Mouse (Mus musculus): ENCODE measurements around the gene Epas1. TPM values are rescaled to one million over a fixed set of nuclear protein-coding genes. Genes with fewer than 3 reads are reported as not detected.

Gene Epas1
- polyA plus RNA-seq, 1 experiment: 3.0 TPM

DNA sequence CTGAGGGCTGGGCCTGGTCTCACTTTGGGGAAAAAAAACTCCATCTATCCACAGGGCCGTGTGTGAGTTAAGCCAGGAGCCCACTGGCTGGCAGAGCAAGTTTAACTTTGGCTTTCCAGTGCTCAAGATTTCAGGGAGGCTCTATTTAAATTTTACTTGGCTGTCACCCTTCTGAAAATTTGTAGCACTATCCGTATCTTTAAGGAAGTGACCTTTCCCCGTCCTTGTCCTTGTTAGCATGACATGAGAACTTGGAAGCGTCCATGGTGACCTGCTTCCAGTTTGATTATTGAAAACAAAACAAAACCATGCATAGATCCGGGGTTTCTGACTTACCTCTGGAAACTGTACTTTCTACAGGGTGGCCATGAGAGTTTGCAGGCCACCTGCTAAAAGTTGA lies 17.3 kb downstream of the Epas1 start:
- Histone ChIP-seq H3K27ac (ENCODE audit: insufficient read depth, low read length) (no peak overlapping the region), H3K4me3 (ENCODE audit: insufficient read depth, low read length) (no peak overlapping the region), H3K4me1 (ENCODE audit: control insufficient read depth, insufficient read depth, low read length) (peaks cover 6% of the 10 kb centered on the region)
- no peak for TF ChIP-seq CTCF (IDR thresholded peaks at IDR 0.05; ENCODE audit: borderline replicate concordance, insufficient read depth, low read length)
- TF ChIP-seq POLR2A (IDR thresholded peaks at IDR 0.05; ENCODE audit: low read depth, low read length): no peak

DNA sequence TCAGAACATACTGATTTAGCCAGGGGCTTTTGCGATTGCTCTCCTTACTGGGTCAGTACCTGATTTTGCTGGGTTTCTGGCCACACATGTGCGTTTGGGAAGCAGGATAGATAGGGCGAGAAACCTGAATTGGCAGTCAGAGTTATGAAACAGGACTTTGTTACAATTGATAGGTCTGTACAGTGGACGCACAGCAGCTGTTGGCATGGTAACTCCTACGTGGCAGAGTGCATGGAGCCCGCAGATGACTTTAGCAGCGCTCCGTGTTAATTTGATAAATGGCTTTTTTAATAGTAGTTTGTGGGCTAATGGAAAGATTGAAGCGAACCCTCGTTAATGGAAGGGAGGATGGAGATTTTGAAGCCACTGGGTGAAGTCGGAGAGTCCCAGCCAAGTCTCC lies 18.5 kb downstream of the Epas1 start:
- Histone ChIP-seq H3K4me1 (ENCODE audit: control insufficient read depth, insufficient read depth, low read length) (peaks cover 6% of the 10 kb centered on the region), H3K4me3 (ENCODE audit: insufficient read depth, low read length) (no peak overlapping the region), H3K27ac (ENCODE audit: insufficient read depth, low read length) (no peak overlapping the region)
- no peak for TF ChIP-seq POLR2A (IDR thresholded peaks at IDR 0.05; ENCODE audit: low read depth, low read length)
- no peak for TF ChIP-seq CTCF (IDR thresholded peaks at IDR 0.05; ENCODE audit: borderline replicate concordance, insufficient read depth, low read length)

DNA sequence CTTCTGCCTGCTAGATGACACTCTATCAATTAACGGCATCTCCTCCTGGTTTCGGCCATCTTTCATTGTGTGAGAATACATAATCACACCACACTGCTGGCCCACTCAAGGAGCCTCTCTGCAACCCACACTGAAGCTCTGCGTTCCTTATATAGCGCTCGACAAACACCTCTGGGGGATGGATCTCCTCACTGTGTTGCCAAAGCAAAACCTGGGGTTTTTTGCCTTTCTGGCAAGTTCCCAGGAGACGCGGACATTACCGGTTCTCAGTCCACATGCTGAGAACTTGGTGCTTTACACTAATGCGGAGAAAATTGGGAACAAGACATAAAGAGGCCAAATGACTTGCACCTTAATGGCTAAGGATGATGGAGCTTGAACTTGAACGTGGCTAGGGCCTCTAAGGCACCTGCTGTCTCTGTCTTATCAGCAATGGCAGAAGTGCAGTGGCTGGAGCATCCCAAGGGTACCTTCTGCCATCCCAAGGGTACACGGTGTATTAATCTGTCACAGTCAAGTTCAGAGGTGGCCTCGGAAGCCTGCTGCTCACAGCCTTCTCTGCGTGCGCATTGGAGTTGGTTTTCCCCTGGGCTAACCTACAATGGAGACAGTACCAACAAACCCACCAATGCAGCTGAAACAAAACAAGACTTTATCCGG lies 19.6 kb downstream of the Epas1 start:
- Histone ChIP-seq H3K27ac (ENCODE audit: insufficient read depth, low read length) (no peak overlapping the region), H3K4me3 (ENCODE audit: insufficient read depth, low read length) (no peak overlapping the region), H3K4me1 (ENCODE audit: control insufficient read depth, insufficient read depth, low read length) (peaks cover 6% of the 10 kb centered on the region)
- TF ChIP-seq CTCF (IDR thresholded peaks at IDR 0.05; ENCODE audit: borderline replicate concordance, insufficient read depth, low read length) (no peak), POLR2A (IDR thresholded peaks at IDR 0.05; ENCODE audit: low read depth, low read length) (no peak)

DNA sequence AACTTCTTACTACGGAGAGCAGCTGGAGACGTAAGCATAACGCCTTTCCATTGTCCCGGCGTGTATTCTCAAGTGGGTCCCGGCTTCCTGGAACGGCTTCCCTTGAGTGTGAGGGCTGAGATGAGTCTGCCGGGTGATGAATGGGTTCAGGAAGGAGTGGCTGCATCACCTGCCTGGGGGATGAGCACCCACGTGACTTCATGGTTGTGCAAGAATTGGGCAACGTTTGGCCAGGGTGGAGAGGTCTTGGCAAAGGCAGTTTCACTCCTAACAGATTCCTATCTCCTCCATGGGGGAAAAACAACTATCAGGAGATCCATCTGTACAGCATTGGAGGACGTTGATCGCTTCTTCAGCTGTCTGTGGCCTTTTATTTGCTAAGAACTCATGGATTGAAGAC lies 23.0 kb downstream of the Epas1 start:
- TF ChIP-seq POLR2A (IDR thresholded peaks at IDR 0.05; ENCODE audit: low read depth, low read length) (no peak), CTCF (IDR thresholded peaks at IDR 0.05; ENCODE audit: borderline replicate concordance, insufficient read depth, low read length) (no peak)

DNA sequence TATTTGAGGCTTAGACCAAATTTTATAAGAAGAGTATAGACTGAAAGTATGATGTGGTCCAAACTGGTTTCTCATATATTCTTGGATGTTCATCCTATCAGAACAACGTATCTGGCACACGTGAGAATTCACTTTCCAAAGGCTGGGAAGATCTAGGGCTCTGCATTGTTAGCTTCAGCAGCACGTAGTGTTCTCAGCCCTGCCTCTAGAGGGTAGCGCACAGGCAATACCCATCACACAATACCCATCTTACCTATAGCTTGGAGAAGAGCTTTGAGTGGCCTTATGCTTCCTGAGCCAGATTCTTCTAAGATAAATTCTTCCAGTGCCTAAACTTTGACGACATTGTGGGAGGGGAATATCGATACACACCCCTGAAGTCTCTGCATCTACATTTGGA lies 24.6 kb downstream of the Epas1 start:
- no peak for TF ChIP-seq CTCF (IDR thresholded peaks at IDR 0.05; ENCODE audit: borderline replicate concordance, insufficient read depth, low read length)
- TF ChIP-seq POLR2A (IDR thresholded peaks at IDR 0.05; ENCODE audit: low read depth, low read length): no peak
- Histone ChIP-seq H3K4me1 (ENCODE audit: control insufficient read depth, insufficient read depth, low read length) (no peaks in the 10 kb centered on the region), H3K4me3 (ENCODE audit: insufficient read depth, low read length) (no peak overlapping the region), H3K27ac (ENCODE audit: insufficient read depth, low read length) (no peak overlapping the region)

More for the DNA sequence above, 23.0 kb downstream of the Epas1 start:
- no peak overlapping the region for H3K27ac ChIP-seq (ENCODE audit: insufficient read depth, low read length)
- no peaks in the 10 kb centered on the region for H3K4me1 ChIP-seq (ENCODE audit: control insufficient read depth, insufficient read depth, low read length)
- H3K4me3 ChIP-seq (ENCODE audit: insufficient read depth, low read length): no peak overlapping the region

DNA sequence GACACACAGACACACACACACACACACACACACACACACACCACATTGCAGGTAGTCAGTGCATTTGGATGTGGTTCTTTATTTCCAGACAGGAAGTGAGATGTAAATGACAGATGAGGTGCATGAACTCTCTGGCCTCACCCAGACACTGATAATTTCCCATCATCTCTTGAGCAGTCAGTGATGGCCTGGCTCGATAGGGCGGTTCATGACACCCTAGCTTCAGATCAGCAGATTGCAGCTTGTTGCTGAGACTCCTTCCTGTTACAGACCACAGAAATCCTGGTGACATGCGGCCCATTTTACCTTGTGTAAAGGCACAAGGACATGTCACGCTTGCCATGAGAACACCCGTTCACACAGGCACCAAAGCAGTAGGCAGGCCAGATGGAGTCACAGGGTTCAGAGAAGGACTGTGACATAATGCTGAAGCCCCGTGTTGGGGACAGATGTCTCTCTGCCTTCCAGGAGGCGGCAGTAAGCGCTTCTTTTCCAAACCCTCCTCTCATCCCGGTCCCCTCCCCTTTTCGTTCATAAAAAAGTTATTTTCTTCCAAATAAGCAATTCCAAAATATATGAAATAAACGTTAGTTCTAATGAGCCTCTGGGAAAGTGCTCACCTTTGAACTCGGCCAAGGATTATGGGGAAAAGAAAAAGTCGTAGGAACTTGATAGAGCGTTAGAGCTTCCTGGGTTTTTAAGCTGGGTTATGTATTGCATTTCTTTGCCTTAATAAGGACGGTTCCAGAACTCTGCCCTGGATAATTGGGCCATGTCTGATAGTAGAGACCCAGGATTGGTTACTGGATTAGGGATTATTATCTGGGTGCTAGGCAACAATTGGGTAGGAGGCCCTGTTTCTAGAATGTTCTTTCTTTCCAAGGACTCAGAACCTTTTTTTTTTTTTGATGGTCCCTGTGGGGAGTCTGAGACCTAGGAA lies 26.0 kb downstream of the Epas1 start:
- TF ChIP-seq POLR2A (IDR thresholded peaks at IDR 0.05; ENCODE audit: low read depth, low read length) (no peak), CTCF (IDR thresholded peaks at IDR 0.05; ENCODE audit: borderline replicate concordance, insufficient read depth, low read length) (no peak)
- Histone ChIP-seq H3K4me3 (ENCODE audit: insufficient read depth, low read length) (no peak overlapping the region), H3K4me1 (ENCODE audit: control insufficient read depth, insufficient read depth, low read length) (peaks cover 6% of the 10 kb centered on the region), H3K27ac (ENCODE audit: insufficient read depth, low read length) (no peak overlapping the region)

DNA sequence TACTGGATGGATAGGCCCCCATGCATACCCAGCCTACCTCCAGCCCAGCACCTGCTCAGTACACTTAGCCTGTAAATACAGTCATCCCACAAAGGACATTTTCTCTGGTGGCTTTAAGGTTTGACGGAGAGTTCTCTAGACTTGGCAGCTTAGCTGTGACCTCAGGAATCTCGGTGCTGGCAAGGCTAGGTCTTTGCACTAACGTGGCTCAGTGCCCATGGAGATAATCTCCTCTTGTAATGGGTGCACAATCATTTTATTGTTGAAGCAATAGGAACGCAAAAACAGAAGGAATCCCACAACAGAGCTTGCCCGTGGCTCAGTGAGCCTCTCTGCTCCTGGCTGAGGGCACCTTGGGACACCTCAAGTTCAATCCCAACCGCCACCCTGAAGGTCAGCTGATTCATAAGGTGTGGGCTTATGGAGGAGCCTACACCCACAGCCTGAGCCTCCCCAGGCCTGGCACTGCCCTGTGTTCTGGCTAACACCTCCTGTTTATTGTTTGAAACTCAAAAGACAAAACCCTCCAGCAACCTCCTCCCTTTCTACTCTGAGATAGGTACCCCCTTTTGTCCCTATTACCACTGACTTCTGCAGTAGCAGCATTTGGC lies 27.3 kb downstream of the Epas1 start:
- Histone ChIP-seq H3K4me3 (ENCODE audit: insufficient read depth, low read length) (no peak overlapping the region), H3K4me1 (ENCODE audit: control insufficient read depth, insufficient read depth, low read length) (peaks cover 18% of the 10 kb centered on the region), H3K27ac (ENCODE audit: insufficient read depth, low read length) (no peak overlapping the region)
- no peak for TF ChIP-seq CTCF (IDR thresholded peaks at IDR 0.05; ENCODE audit: borderline replicate concordance, insufficient read depth, low read length)
- TF ChIP-seq POLR2A (IDR thresholded peaks at IDR 0.05; ENCODE audit: low read depth, low read length): no peak

DNA sequence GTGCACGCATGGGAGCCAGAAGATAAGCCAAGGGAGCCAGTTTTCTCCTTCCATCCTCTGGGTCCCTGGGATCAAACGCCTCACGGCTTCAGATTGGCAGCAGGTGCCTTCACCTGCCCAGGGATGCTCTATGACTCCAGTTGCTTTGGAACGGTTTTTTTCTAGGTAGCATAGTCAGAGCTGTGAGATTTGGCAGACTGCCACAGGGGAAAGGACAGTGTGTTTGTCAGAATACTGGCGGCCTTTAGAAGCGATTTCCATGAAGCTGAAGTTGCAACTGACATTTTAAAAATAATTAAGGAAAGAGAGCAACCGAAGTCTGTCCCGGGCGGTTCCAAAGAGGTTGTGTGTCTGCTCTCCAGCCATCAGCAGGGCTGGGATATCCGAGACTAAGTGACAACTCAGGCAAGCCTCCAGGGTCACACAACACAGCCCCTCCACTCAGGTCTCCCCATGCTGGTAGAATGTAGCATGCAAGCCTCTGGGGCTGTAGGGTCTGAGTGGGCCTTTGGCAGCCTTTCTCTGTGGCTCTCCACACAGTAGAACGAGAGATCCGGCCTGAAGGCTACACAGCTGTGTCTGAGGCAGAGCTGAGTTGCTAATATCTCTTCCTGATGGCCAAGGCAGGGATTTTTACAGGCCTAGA lies 28.4 kb downstream of the Epas1 start:
- TF ChIP-seq CTCF (IDR thresholded peaks at IDR 0.05; ENCODE audit: borderline replicate concordance, insufficient read depth, low read length) (no peak), POLR2A (IDR thresholded peaks at IDR 0.05; ENCODE audit: low read depth, low read length) (no peak)
- Histone ChIP-seq H3K27ac (ENCODE audit: insufficient read depth, low read length) (no peak overlapping the region), H3K4me3 (ENCODE audit: insufficient read depth, low read length) (no peak overlapping the region), H3K4me1 (ENCODE audit: control insufficient read depth, insufficient read depth, low read length) (peaks cover 20% of the 10 kb centered on the region)

DNA sequence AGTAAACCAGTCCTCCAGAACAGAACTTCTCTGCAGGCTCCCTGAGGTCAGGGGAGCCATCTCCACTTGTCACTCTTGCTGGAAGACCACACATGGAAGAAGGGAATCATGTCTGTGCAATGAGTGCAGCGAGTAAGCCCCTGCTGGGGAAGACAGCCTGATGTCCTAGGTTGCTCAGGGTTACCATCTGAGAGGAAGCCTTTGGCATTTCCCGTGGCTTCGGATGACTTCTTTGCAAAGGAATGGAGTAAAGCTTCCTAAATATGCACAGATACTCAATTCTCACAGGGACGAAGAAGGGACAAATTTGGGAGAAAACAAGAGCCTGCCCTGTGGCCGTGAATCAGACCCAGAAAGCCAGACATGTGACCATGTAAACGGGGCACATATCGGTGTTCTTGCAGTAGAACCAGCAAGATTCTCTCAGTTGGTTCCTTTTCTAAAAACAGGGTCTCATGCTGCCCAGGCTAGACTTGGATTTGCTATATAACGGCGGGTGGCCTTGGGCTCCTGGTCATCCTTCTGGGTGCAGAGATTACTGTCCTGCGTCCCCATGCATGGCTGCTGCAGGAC lies 31.0 kb downstream of the Epas1 start:
- TF ChIP-seq CTCF (IDR thresholded peaks at IDR 0.05; ENCODE audit: borderline replicate concordance, insufficient read depth, low read length) (no peak), POLR2A (IDR thresholded peaks at IDR 0.05; ENCODE audit: low read depth, low read length) (no peak)
- peaks cover 20% of the 10 kb centered on the region for H3K4me1 ChIP-seq (ENCODE audit: control insufficient read depth, insufficient read depth, low read length)
- peak overlapping the region; percentile 27; the same call in 1 of the 2 replicates for H3K27ac ChIP-seq (ENCODE audit: insufficient read depth, low read length)
- no peak overlapping the region for H3K4me3 ChIP-seq (ENCODE audit: insufficient read depth, low read length)

Measured in embryonic fibroblast, embryonic 13.5 days (primary cell).